Mouse (Mus musculus): ENCODE results near the gene St8sia6.
"Not testable (repeated sequence)": the region's sequence is repeated elsewhere in the genome, so short reads cannot be mapped to it uniquely, and the experiment has no call there.

The St8sia6 gene

DNA sequence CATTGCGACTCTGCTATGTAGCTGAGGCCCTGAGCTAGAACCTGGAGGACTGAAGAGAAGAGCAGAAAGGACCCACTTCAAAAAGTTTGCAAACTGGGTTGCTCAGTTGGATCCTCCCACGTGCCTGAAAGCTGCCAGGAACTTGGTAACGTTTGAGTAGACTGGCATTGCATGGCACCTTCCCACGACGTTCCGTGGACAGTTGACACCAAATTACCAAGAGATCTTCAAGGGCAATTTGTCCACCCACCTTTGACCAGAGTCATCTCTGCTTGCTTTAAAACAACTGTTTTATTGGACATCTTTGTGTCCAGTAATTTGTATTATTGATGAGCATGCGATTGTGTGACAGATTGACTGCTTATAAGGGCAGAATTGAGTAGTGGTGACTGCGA is at the start of gene St8sia6:
St8sia6 (minus strand) TSS at position 96 of the 395 bp plus-strand sequence.
- DNase-seq = no peak

DNA sequence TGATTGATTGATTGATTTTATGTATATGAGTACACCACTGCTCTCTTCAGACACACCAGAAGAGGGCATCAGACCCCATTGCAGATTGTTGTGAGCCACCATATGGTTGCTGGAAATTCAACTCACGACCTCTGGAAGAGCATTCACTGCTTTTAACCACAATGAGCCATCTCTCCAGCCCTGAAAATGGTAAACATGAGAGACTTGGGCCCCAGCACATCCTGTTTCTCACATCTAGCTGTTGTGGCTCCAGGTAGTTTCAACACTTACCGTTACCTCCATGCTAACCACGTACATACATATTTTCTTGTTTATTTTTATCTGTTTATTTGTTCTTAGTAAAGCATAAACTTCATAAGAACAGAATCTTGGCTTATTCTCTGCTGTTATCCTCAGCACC is 42.4 kb upstream of the St8sia6 start:
- no peak for DNase-seq

DNA sequence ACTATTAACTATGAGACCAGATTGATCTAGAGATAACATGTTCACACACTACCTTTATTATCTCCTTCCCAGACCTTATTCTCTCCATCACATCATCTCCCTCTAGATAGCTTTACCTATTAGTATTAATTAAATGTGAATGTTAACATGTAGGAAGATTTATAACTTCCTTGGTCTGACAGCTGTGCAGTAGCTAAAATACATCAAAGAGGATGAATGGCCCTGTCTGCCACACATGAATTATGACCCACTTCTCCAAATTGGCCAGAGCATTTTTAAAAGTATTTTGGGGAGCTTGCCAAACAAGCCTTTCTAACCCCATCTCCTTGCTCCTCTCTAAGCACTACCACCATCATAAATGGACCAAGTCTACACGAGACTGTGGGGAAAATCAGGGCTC is 41.1 kb upstream of the St8sia6 start:
- DNase-seq = no peak

DNA sequence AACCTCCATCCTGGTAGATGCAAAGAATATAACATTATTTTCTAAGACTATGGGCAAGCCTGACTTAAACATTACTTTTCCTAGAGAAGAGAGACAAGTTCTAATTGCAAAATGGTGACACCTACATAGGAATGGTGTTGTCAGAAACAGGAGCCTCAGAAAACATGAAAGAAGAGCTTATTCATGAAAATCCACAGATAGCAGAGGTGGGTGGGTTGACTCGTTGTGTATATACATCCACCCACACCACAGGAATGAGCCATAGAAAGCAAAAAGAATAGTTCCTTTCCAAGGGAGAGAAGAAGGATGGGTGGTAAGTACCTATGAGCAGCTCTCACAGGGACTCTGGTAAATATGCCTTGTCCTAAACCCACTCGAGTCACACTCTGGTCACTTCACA is 22.8 kb upstream of the St8sia6 start:
- DNase-seq = no peak

DNA sequence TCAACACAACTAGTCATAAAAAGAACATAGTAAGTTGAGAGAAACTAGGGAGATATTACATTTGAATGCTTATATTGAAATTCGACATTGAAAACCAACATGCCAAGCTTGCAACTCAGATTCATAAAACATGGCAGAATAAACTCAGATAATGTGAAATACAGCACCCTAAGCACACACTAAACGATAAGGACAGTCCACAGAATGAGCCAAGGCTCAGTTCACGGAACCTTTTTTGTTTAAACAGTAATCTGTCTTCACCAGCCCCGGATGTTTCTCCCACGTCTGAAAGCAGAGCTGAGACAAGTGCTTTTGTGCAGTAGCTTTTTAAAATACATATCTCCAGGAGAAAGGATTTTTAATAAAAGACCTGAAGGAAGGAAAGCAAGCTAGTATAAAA is 14.7 kb upstream of the St8sia6 start:
- no peak for DNase-seq

DNA sequence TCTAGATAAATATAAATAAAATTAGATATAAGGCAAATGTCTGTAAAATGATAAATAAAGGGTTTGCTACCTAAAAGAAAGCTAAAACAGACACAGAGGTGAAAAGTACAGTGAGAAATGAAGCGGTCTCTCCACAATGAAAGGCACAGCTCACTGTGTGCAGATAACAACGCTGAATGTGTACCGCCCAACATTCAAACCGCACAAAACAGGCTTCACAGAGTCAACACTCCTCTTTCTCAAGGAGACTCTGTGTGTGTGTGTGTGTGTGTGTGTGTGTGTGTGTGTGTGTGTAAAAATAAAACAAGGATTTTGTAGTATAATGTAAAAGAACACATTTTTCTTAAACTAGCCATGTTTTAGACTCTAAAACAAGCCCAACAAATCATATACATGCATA is 14.1 kb upstream of the St8sia6 start:
- DNase-seq = peak; percentile 6

DNA sequence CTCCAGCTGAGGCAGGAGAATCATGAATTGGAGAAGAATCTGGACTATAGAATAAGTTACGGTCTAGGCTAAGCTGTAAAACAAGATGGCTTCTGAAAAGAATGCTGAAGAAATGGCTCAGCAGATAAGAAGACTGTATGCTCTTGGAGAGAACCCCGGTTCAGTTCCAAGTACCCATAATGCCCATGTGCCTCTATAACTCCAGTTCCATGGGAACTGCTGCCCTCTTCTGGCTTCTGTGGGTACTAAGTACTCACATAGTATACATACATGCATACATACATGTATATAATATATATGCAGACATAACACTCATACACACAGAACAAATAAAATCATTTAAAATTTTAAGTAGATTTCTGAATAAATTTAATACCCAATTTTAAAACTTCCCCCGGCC is 12.3 kb upstream of the St8sia6 start:
- DNase-seq = no peak

DNA sequence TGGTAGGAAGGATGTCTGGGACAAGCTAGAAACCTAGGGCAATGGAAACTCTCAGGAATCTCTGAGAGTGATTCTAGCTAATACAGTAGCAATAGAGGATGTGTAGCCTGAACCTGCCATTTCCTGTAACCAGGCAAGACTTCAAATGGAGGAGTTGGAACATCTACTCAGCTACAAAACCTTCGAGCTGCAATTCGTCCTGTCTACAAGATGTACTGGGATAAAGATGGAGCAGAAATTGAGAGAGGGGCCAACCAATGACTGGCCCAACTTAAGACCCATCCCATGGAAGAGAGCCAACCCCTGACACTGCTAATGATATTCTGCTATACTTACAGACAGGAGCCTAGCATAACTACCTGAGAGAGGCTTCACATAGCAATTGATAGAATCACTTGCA is 6.8 kb upstream of the St8sia6 start:
- no peak for DNase-seq

DNA sequence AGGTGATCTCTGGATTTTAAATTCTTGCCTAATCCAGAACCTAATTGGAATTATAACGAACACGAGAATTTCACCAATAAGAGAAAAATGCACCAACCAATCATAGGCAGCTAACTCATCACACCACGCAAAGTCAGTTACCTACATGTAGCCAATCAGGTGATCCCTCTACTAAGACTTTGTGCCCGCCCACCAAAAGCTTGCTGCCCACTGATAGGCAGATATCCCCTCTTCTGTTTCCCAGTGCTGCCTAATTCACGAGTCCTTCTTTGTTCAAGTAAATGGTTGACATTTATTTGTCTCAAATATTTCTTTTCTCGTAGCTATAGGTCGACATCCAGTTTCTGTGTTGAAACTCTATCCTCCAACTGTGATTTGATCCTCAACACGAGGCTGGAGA is 582 bp upstream of the St8sia6 start:
- no peak for DNase-seq

DNA sequence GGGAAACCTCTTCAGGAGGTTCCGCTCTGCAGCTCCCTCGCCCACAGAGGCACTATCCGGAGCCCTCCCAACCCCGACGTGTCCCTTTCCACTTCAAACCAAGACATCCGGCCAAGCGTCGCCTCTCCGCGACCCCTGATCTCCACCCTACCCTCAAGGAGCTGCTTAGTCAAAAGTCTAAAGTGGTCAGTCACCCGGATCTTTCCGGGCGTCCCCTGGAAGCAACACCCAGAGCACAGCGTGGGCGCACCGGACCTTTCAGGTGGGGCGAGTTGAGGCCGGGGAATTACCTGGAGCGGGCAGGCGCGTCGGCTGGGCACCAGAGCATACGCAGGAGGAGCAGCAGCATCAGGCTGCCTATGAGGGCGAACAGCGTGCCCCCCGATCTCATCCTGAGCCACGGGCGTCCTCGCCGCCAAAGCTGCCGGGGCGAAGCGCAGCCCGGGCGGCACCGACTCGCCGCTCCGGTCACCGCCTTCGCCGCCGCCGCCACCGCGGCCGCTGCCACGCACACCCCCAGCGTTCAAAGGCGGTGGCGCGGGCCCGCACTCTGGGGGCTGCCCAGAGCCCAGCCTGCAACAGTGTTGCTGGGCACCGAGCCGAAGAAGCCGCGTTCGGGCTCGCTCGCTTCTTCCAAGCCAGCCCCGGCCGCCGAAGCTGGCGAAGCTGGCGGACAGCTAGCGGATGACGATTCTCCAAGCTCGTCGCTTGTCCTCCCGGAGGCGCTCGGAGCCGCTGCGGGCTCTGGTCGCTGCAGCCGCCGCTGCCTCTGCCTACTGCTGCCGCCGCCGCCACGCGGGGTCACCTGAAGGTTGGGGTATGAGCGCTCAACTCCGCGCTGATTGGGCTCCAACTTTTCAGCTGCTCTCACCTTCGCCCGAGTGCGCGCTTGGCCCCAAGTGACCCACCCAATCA is 553 bp downstream of the St8sia6 start:
- DNase-seq = peak; percentile 32

DNA sequence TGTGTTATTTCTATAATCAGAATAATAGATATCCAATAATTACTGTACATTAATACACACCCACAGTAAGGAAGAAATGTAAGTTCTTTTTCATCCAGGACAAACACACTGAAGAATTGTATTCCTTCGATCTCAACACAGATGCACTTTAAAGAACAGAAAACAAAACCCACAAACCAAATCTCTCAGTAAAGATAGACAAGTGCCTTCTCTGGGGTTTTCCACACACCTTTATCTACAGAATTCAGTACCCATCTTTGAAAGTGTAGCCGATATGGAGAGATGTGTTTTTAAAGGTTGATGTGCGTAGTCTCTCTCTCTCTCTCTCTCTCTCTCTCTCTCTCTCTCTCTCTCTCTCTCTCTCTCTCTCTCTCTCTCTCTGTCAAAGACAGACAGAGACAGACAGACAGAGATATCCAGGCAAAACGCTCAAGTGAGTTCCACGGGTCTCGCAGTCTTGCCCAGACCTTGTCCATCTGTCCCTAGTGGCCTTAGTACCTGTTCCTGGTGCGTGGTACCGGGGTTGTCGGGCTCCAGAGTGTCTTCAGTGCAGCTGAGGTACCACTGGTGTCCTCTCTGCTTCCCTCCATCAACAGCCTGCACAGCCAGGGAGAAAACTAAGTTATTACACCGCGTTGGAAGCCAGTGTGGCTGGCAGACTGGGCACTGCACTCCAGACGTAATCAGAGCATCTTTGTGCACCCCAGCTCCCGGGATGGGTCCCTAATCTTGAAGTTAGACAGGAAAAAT is 1.4 kb downstream of the St8sia6 start:
- no peak for DNase-seq

DNA sequence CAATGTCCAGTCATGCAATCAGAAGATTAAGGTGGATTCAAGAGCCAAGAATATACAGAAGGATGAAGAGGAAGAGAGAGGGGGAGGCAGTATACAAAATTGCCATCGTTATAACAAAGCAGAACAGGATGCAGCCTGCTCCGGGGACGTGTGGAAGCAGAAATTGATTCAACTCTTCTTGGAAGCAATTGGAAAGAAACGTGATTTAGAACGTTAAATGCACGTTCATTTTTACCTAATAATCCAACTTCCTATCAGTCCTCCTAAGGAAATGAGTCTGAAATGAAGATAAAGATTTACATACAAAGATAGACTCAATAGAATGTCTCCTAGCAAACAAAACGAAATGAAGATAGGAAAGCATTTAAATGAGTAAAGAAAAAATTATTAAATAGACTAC is 2.3 kb downstream of the St8sia6 start:
- DNase-seq = no peak

DNA sequence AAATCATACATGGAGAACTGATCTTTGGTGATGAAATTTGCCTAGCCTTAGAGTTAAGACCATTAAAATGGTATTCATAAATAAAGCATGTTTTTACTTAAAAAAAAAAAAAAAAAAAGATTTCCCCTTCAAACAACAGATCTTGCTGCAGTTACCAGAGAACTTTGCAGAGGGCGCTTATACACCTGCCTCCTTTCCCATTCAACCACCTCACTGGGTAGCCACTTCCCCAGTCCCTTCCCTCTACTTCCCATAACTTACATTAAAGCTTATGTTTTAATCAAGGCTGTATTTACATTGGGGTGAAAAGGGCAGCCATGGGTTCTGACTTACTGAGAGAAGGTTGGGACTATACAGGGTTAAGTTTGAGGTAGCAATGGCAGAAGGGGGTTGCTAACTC is 4.5 kb downstream of the St8sia6 start:
- no peak for DNase-seq

DNA sequence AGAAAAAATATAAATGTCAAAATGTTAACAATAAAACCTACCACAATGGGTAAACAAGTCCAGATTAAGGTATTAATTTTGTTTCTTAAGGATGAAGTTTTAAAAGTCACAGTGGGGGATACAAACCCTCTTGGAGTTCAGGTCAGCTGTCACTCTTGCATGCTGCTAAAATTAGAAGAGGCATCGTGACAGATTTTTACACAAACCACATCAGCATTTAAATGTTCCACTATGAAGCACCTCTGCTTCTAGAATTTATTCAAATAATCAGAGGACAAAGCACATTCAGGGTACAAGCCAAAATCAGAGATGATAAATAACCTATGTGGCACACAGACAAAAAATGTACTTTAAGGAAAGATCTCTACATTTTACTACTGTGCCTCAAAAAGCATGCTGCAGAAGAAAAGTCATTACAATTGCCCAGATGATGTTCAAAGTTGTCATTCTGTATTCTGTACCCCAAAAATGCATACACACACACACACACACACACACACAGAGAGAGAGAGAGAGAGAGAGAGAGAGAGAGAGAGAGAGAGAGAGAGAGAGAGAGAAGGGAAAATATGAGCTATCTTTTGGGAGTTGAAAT is 7.2 kb downstream of the St8sia6 start:
- DNase-seq = no peak

DNA sequence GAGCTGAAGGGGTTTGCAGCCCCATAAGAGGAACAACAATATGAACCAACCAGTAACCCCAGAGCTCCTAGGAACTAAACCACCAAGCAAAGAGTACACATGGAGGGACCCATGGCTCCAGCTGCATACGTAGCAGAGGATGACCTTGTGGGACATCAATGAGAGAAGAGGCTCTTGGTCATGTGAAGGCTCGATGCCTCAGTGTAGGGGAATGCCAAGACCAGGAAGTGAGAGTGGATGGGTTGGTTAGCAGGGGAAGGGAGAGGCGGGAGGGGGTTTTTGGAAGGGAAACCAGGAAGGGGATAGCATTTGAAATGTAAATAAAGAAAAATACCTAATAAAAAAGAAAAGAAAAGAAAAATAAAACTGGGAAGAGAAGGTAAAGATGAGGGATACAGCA is 7.9 kb downstream of the St8sia6 start:
- DNase-seq = not testable (repeated sequence)

DNA sequence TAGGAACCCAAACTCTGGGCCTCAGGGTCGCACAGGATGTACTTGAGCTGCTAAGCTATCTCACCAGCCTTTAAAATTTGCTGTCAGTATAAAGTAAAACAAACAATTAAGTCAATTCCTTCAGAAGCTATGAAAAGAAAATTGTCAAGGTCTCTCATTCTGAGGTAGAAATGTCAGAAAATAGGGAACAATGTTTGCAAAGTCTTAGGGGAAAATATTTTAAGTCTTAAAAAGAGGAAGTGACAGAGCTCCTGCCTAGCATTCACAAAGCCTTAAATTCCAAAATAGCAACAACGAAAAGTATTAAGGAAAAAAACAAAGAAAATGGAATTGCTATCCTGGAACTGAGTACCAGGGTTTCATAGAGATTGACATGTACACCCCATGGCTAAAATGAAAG is 8.6 kb downstream of the St8sia6 start:
- no peak for DNase-seq

DNA sequence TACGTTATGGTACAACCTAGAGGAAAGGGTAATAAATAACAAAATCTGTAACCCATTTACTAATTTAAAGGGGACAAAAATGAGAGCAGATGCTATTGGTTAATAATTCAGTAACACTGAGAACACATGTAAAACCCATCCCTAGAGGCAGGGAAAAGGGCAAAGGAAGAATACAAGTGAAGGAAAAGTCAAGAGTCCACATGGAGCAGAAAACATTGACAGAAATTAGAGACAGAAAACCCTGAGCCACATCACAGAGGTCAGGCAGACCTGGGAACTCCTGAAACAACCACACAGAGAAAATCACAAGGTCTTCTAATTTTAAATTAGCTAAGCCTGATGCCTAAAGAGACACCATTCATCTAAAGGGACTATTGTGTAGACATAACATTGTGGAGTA is 9.4 kb downstream of the St8sia6 start:
- DNase-seq = no peak

DNA sequence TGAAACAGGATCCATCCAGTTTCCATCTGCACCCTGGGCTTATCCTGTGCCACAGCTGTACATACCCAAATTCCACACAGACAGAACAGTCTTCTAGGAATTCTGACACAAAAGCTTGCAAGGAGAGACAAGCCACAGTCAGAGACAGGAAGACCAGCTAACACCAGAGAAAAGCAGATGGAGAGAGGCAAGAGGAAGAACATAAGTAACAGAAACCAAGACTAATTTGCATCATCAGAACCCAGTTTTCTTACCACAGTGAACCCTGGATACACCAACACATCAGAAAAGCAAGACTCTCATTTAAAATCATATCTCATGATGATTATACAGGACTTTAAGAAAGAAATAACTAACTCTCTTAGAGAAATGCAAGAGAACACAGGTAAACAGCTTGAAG is 16.8 kb downstream of the St8sia6 start:
- no peak for DNase-seq

DNA sequence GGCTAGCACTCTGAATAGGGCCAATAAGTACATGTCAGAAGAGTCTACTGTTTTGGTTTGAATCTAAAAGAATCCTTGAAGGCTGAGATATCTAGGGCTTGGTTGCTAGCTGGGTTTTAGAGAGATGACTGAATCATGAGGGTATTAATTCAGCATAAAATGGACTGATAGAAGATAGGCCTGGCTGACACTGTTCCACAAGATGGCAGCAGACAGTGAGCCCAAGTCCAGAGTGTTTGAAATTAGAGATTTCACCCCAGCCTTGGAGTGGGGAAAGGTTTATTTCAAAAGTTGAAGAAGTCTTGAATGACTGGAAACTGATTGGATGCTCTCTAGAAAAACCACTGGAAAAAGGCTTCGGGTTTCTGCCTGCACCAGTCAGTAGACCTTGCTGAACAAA is 17.4 kb downstream of the St8sia6 start:
- DNase-seq = no peak

DNA sequence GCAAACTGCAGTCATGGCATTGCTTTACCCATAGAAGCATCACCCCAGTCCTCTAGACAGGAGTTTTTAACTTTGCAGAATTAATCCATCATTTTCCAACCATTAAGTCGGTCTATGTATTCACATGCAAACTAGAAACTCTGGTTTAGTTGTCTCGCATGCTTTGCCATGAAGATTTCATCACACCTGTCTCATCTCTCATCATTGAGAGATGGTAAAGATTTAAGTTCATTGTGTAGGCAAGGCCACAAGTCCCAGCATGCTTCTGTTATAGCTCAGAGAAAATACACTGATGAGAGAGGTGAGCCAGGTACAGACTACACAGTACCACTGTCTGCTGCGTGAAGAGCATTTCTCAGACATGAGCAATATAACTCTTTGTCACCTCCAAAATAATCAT is 18.8 kb downstream of the St8sia6 start:
- DNase-seq = no peak

DNA sequence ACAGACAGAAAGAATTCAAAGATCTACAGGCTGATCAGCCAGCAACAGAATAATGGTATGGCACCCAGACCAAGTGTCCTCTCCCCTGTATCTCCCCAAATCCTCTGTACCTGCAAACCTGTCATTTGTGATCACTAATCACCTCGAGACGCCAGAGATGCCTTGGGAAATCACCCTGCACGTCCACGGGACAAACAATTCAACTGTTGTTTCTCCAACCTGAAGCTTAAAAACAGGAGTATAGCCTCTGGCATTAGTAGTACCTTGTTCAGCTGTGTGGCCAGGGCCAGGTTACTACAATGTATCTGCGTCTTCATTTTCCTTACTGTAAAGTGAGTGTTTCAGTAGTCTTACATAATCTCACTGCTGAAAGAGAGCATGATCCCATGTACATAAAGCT is 25.3 kb downstream of the St8sia6 start:
- DNase-seq = no peak

DNA sequence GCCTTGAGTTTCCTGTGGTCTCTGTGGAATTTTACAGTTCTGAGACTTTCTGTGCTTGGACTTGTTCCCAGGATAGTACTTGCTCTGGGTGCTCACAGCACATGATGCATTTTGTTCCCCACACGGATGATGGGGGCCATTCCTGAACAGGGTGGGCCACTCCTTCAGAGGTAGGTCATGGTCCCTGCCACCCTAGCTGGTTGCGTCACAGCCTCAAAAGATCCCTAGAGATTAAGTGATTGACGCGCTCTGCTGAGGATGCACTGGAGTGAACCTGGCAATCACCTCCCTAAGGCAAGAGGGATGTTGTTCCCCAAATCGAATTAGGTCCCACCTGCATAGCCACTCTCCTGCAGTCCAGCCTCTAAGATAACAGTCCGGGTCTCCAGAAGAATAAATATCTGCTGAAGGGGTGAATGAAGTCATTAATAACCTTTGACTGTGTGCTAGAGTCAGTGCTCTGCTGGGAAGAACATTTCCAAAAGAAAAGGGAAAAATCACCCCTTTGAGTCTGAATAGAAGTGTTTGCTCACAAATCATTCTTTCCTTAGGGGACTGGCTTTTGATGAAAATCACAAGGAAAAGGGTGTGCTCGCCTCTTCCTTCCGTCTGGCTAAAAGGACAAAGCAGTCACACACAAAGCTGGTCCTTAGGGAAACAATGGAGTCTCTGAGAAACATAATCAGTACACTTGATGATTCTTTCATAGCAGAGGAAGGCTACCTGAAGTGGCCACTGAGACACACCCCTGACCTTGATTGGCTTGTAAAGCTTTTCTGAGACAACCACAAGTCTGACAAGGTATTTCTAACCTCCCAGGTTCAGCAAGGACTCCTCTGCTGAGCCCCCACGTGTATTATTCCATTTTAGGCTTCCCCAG is 26.1 kb downstream of the St8sia6 start:
- DNase-seq = no peak

DNA sequence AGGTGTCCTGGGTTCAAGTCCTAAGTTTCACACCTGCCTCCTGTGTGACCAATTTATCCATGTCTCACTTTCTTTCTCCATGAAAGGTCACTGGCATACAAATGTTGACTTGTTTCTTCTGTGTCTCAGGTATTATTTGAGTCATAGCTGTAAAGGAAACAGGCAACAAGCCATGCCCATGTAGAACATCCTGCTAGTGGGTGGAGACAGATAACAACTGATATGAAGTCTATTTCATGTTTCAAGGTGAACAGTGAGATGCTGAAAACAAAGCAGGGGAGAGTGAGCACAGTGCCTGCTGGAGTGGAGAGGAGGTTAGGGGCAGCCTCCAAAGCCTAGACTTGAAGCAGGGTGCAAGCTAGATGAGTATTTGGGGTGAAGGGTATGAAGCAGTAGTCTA is 33.5 kb downstream of the St8sia6 start:
- no peak for DNase-seq

Data from liver (tissue).